8 mouse cellular contexts compared by ENCODE assay signal in the genomic region with DNA sequence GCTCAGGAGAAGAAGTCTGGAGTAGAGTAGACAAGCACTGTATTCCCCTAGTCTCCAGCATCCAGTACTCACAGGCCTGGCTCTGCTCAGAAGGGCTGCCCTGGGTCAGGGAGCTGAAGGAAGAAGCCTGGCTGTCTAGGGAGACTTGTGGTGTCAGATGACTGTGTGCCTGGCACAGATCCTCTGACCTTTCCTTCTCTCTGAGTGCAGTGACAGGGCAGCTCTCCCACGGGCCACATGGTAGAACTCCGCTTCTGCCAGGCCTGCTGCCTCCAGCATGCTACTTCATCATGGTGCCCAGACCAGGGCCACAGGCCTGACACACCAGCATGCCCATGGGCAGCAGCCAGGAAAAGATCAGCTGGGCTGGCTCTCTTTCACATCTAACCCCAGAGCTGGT. TPM values are rescaled to one million over a fixed set of nuclear protein-coding genes. Genes with fewer than 3 reads are reported as not detected.
A peak's percentile ranks its signal among the peaks of the same experiment; 100 is the strongest.
DNase-seq lines count a peak whose midpoint lies in the region; ATAC-seq and TF ChIP-seq lines count a peak whose summit lies in the region.

No protein-coding gene starts in this region.

- H3K9ac ChIP-seq in heart, embryonic 12.5 days, result no peak overlapping the region
- H3K9ac ChIP-seq in kidney, postnatal 0 days (ENCODE audit: low read depth, low read length), result no peak overlapping the region
- H3K9ac ChIP-seq in midbrain, embryonic 11.5 days (ENCODE audit: low read length), result no peak overlapping the region

- peaks cover 60% of the 10 kb centered on the region for H3K4me1 ChIP-seq in heart, embryonic 12.5 days (replicated peaks)
- peaks cover 6% of the 10 kb centered on the region; the same call in 1 of the 2 replicates for H3K4me1 ChIP-seq in kidney, postnatal 0 days (replicated peaks; ENCODE audit: insufficient read depth, low read length)
- no peaks in the 10 kb centered on the region for H3K4me1 ChIP-seq in midbrain, embryonic 11.5 days (ENCODE audit: control insufficient read depth, insufficient read depth, low read length)

- peaks cover 33% of the 10 kb centered on the region for H3K27me3 ChIP-seq in heart, embryonic 12.5 days (replicated peaks)
- H3K27me3 ChIP-seq in kidney, postnatal 0 days (ENCODE audit: insufficient read depth, low read length), result no peaks in the 10 kb centered on the region
- no peaks in the 10 kb centered on the region for H3K27me3 ChIP-seq in midbrain, embryonic 11.5 days (ENCODE audit: control insufficient read depth, insufficient read depth, low read length)

- ATAC-seq in heart, embryonic 12.5 days (ENCODE audit: insufficient number of reproducible peaks, low FRiP score), result no peak
- ATAC-seq in kidney, postnatal 0 days (replicated peaks; ENCODE audit: low FRiP score, low read depth), result no peak
- ATAC-seq in midbrain, embryonic 11.5 days (ENCODE audit: low FRiP score), result no peak

- no peak overlapping the region for H3K4me2 ChIP-seq in heart, embryonic 12.5 days
- H3K4me2 ChIP-seq in kidney, postnatal 0 days (ENCODE audit: low read length), result no peak overlapping the region
- H3K4me2 ChIP-seq in midbrain, embryonic 11.5 days, result no peak overlapping the region

- no peaks in the 10 kb centered on the region for H3K9me3 ChIP-seq in heart, embryonic 12.5 days (replicated peaks)
- H3K9me3 ChIP-seq in kidney, postnatal 0 days (replicated peaks; ENCODE audit: low read length), result no peaks in the 10 kb centered on the region
- no peaks in the 10 kb centered on the region for H3K9me3 ChIP-seq in midbrain, embryonic 11.5 days (ENCODE audit: control insufficient read depth, low read length)

- TF ChIP-seq CTCF in kidney, postnatal 0 days (IDR thresholded peaks at IDR 0.05; ENCODE audit: low read depth), result no peak

- no peak overlapping the region for H3K4me3 ChIP-seq in heart, embryonic 12.5 days
- H3K4me3 ChIP-seq in kidney, postnatal 0 days (replicated peaks; ENCODE audit: low read depth, low read length), result no peak overlapping the region
- no peak overlapping the region for H3K4me3 ChIP-seq in midbrain, embryonic 11.5 days (ENCODE audit: low read depth, low read length)

- no peaks in the 10 kb centered on the region; the same call in 1 of the 2 replicates for H3K36me3 ChIP-seq in heart, embryonic 12.5 days
- 0 out of 2 replicates have a peak, but pooled peaks cover 3% of the 10 kb centered on the region for H3K36me3 ChIP-seq in kidney, postnatal 0 days (ENCODE audit: insufficient read depth, low read length)
- H3K36me3 ChIP-seq in midbrain, embryonic 11.5 days (ENCODE audit: control insufficient read depth, insufficient read depth, low read length), result no peaks in the 10 kb centered on the region

- H3K27ac ChIP-seq in heart, embryonic 12.5 days (ENCODE audit: poor library complexity, severe bottlenecking), result no peak overlapping the region
- H3K27ac ChIP-seq in kidney, postnatal 0 days, result no peak overlapping the region
- H3K27ac ChIP-seq in midbrain, embryonic 11.5 days (ENCODE audit: low read depth, low read length), result no peak overlapping the region

- peak; percentile 84 to 90 for DNase-seq in heart, adult 18-20 months
- peak; percentile 51 for DNase-seq in MN1 (ENCODE audit: low spot score)
- DNase-seq in cerebellum, postnatal 36 days, result peak; percentile 70
- DNase-seq in kidney, postnatal 0 days (ENCODE audit: low spot score), result peak; percentile 75
- no peak for DNase-seq in B cell, adult 2 months
- no peak for DNase-seq in spleen, postnatal 10 days (ENCODE audit: low spot score in 2 of 2)
- no peak for DNase-seq in midbrain, embryonic 11.5 days (ENCODE audit: low spot score, missing footprints)

- WGBS in heart, embryonic 12.5 days, result 68% methylated on average over 2 of the region's 2 CpGs
- WGBS in kidney, postnatal 0 days, result 57% methylated on average over 2 of the region's 2 CpGs
- 91% methylated on average over 2 of the region's 2 CpGs for WGBS in midbrain, embryonic 11.5 days

RNA-seq across cellular contexts. Expression of gene Pitpna, which starts 22.0 kb away (rescaled TPM):
- total RNA-seq in heart, adult 18-20 months (2021), result 100 to 1,000 TPM in 1 of 2 experiments, 10 to 100 TPM in 1; 98.2 to 107 TPM
- polyA plus RNA-seq in heart, embryonic 12.5 days (2016; fragmentation: Nextera tagmentation; extraction: Ambion mirVana), result 75.3 and 80.1 TPM in 2 replicates
- polyA plus RNA-seq in kidney, postnatal 0 days (2015; fragmentation: Nextera tagmentation; extraction: Ambion mirVana), result 68.9 and 69.8 TPM in 2 replicates
- 87.9 and 90.7 TPM in 2 replicates for polyA plus RNA-seq in midbrain, embryonic 11.5 days (2014; fragmentation: Nextera tagmentation; extraction: Ambion mirVana)

RNA-seq across cellular contexts. Expression of gene Slc43a2, which starts 34.4 kb away (rescaled TPM):
- total RNA-seq in heart, adult 18-20 months (2021), result 10 to 100 TPM; 16.2 to 17.3 TPM
- polyA plus RNA-seq in heart, embryonic 12.5 days (2016; fragmentation: Nextera tagmentation; extraction: Ambion mirVana), result 4.1 and 4.3 TPM in 2 replicates
- 16.6 and 19.1 TPM in 2 replicates for polyA plus RNA-seq in kidney, postnatal 0 days (2015; fragmentation: Nextera tagmentation; extraction: Ambion mirVana)
- polyA plus RNA-seq in midbrain, embryonic 11.5 days (2014; fragmentation: Nextera tagmentation; extraction: Ambion mirVana), result 3.3 and 3.7 TPM in 2 replicates

RNA-seq across cellular contexts. Expression of gene Scarf1, which starts 52.5 kb away (rescaled TPM):
- 1 to 10 TPM; 6.6 to 6.8 TPM for total RNA-seq in heart, adult 18-20 months (2021)
- polyA plus RNA-seq in heart, embryonic 12.5 days (2016; fragmentation: Nextera tagmentation; extraction: Ambion mirVana), result 12.3 and 13.8 TPM in 2 replicates
- 13.6 and 14.4 TPM in 2 replicates for polyA plus RNA-seq in kidney, postnatal 0 days (2015; fragmentation: Nextera tagmentation; extraction: Ambion mirVana)
- polyA plus RNA-seq in midbrain, embryonic 11.5 days (2014; fragmentation: Nextera tagmentation; extraction: Ambion mirVana), result 2.9 and 3.4 TPM in 2 replicates

RNA-seq across cellular contexts. Expression of gene Rilp, which starts 56.0 kb away (rescaled TPM):
- 10 to 100 TPM; 46.5 to 48.2 TPM for total RNA-seq in heart, adult 18-20 months (2021)
- polyA plus RNA-seq in heart, embryonic 12.5 days (2016; fragmentation: Nextera tagmentation; extraction: Ambion mirVana), result 1.4 and 2.3 TPM in 2 replicates
- 4.2 and 4.5 TPM in 2 replicates for polyA plus RNA-seq in kidney, postnatal 0 days (2015; fragmentation: Nextera tagmentation; extraction: Ambion mirVana)
- 0.53 and 0.72 TPM in 2 replicates for polyA plus RNA-seq in midbrain, embryonic 11.5 days (2014; fragmentation: Nextera tagmentation; extraction: Ambion mirVana)

Comparison
In these comparisons a context has a peak if more than half of its experiments do, and no peak if none do; other contexts are left out.
1. DNase-seq: peak in heart, adult 18-20 months (2 of 2), MN1 (single experiment), cerebellum, postnatal 36 days (2 of 2) and kidney, postnatal 0 days (single experiment); none in B cell, adult 2 months (0 of 2), spleen, postnatal 10 days (0 of 2) and midbrain, embryonic 11.5 days (single experiment).